9 mouse cellular contexts compared by ENCODE assay signal in genomic region chr11:118648369-118648768, GRCm38 (mm10).
A peak's percentile ranks its signal among the peaks of the same experiment; 100 is the strongest.
DNase-seq lines count a peak whose midpoint lies in the region; ATAC-seq lines count a peak whose summit lies in the region.
"Had no signal": no experiment of that assay in that cellular context is flagged by ENCODE, and none has a peak within 500 bp of the region (broad histone marks: within the 10 kb centered on the region; RNA-seq: fewer than 3 reads in every experiment).

No protein-coding gene starts in this region.

- H3K9me3 ChIP-seq in heart, embryonic 11.5 days (replicated peaks; ENCODE audit: control insufficient read depth, low read length): no peaks in the 10 kb centered on the region
- no peaks in the 10 kb centered on the region for H3K9me3 ChIP-seq in forebrain, embryonic 10.5 days

- DNase-seq in heart, adult 18-20 months: peak; percentile 51 to 74
- peak; percentile 7 to 45 for DNase-seq in spleen, postnatal 10 days (ENCODE audit: low spot score in 2 of 2)
- DNase-seq in spleen, postnatal 14 days (ENCODE audit: low spot score in 2 of 2): no peak
- DNase-seq in cerebellum, postnatal 36 days: peak; percentile 83 to 86
- peak; percentile 66 to 78 for DNase-seq in kidney, adult 8-10 months
- DNase-seq in retina, embryonic 14.5 days (ENCODE audit: low spot score): peak; percentile 40
- no peak for DNase-seq in forebrain, embryonic 10.5 days (ENCODE audit: extremely low spot score, low spot score)

- H3K36me3 ChIP-seq in heart, embryonic 11.5 days (ENCODE audit: control insufficient read depth, insufficient read depth, low read length): no peaks in the 10 kb centered on the region
- no peaks in the 10 kb centered on the region for H3K36me3 ChIP-seq in forebrain, embryonic 10.5 days (replicated peaks)

- no peak overlapping the region for H3K4me3 ChIP-seq in heart, embryonic 11.5 days (ENCODE audit: low read depth, low read length)
- H3K4me3 ChIP-seq in forebrain, embryonic 10.5 days: no peak overlapping the region

- no peak overlapping the region for H3K27ac ChIP-seq in heart, embryonic 11.5 days (ENCODE audit: low read depth, low read length)
- no peak overlapping the region for H3K27ac ChIP-seq in forebrain, embryonic 10.5 days

- WGBS in heart, embryonic 11.5 days (ENCODE audit: insufficient replicate concordance): 15% methylated on average over 5 of the region's 5 CpGs
- WGBS in forebrain, embryonic 10.5 days: 22% methylated on average over 5 of the region's 5 CpGs

- H3K9ac ChIP-seq in heart, embryonic 11.5 days (ENCODE audit: low read depth, low read length): no peak overlapping the region

- H3K27me3 ChIP-seq in heart, embryonic 11.5 days (ENCODE audit: control insufficient read depth, insufficient read depth, low read length): peaks cover 3% of the 10 kb centered on the region; the same call in 1 of the 2 replicates
- no peaks in the 10 kb centered on the region for H3K27me3 ChIP-seq in forebrain, embryonic 10.5 days (ENCODE audit: poor library complexity, severe bottlenecking)

- H3K4me2 ChIP-seq in heart, embryonic 11.5 days: no peak overlapping the region

- no peak for ATAC-seq in heart, embryonic 11.5 days (replicated peaks; ENCODE audit: insufficient number of reproducible peaks, low FRiP score, low TSS enrichment)
- ATAC-seq: Patski had no signal

- no peaks in the 10 kb centered on the region for H3K4me1 ChIP-seq in heart, embryonic 11.5 days (ENCODE audit: control insufficient read depth, insufficient read depth, low read length)
- 0 out of 2 replicates have a peak, but pooled peaks cover 5% of the 10 kb centered on the region for H3K4me1 ChIP-seq in forebrain, embryonic 10.5 days

Comparison
In these comparisons a context has a peak if more than half of its experiments do, and no peak if none do; other contexts are left out.
1. DNase-seq: peak in heart, adult 18-20 months (2 of 2), spleen, postnatal 10 days (2 of 2), cerebellum, postnatal 36 days (2 of 2), kidney, adult 8-10 months (2 of 2) and retina, embryonic 14.5 days (single experiment); none in spleen, postnatal 14 days (0 of 2) and forebrain, embryonic 10.5 days (single experiment).